Mouse (Mus musculus) stomach, postnatal 0 days (tissue): Measurements from ENCODE around the gene Atp7a. TPM values are rescaled to one million over a fixed set of nuclear protein-coding genes. Genes with fewer than 3 reads are reported as not detected.

Source experiments
- ATAC-seq: fragments of 200-750 bp; cut with Nextera tagmentation; 2 replicates; pipeline ENCODE4 v1.8.0; 2017; ENCODE audit not compliant: low FRiP score, low TSS enrichment
- DNase-seq: peaks from one replicate; pipeline ENCODE4 v3.0.0-alpha.2; 2016; ENCODE audit warnings: low spot score
- H3K27ac ChIP-seq: fragments of 300-500 bp; sonication (generic); replicated peaks from 2 replicates; pipeline ENCODE4 v1.5.1; 2014; ENCODE audit warnings: mild to moderate bottlenecking, control low read depth
- H3K27me3 ChIP-seq: fragments of 300-500 bp; sonication (generic); 2 replicates; pipeline ENCODE4 v1.6.1; 2014; ENCODE audit warnings: low read length; ENCODE audit not compliant: control insufficient read depth, insufficient read depth
- H3K36me3 ChIP-seq: fragments of 300-500 bp; sonication (generic); 2 replicates; pipeline ENCODE4 v1.6.1; 2014; ENCODE audit warnings: low read length, mixed read lengths; ENCODE audit not compliant: control insufficient read depth, insufficient read depth
- H3K4me1 ChIP-seq: fragments of 300-500 bp; sonication (generic); replicated peaks from 2 replicates; pipeline ENCODE4 v1.6.1; 2014; ENCODE audit warnings: antibody characterized with exemption; ENCODE audit not compliant: control insufficient read depth, insufficient read depth
- H3K4me2 ChIP-seq: fragments of 300-500 bp; sonication (generic); replicated peaks from 2 replicates; pipeline ENCODE4 v1.6.1; 2014; ENCODE audit warnings: low read depth, mild to moderate bottlenecking, control low read depth, moderate library complexity
- H3K4me3 ChIP-seq: fragments of 300-500 bp; sonication (generic); 2 replicates; pipeline ENCODE4 v1.5.1; 2014; ENCODE audit warnings: low read depth, low read length, control low read depth
- H3K9ac ChIP-seq: fragments of 300-500 bp; sonication (generic); 2 replicates; pipeline ENCODE4 v1.6.1; 2014; ENCODE audit warnings: mild to moderate bottlenecking, low read length, control low read depth, mixed read lengths
- H3K9me3 ChIP-seq: fragments of 300-500 bp; sonication (generic); 2 replicates; pipeline ENCODE4 v1.6.1; 2016; ENCODE audit warnings: low read length; ENCODE audit not compliant: control insufficient read depth
- CTCF ChIP-seq: IDR thresholded peaks from 2 replicates; pipeline ENCODE4 v1.5.1; 2016; ENCODE audit warnings: antibody characterized with exemption, low read depth, mild to moderate bottlenecking, moderate library complexity
- EP300 ChIP-seq: optimal IDR thresholded peaks from 2 replicates; pipeline ENCODE3; 2016; ENCODE audit warnings: antibody characterized with exemption
- WGBS: fragments of 180-500 bp; shearing (Covaris S2); extraction: QIAGEN DNeasy Blood & Tissue Kit; methylation state at CpG from one replicate; pipeline ENCODE4 v1.1.7; 2014; 5-methylcytosine and 5-hydroxymethylcytosine counted together
- polyA plus RNA-seq: library from polyadenylated mRNA; unstranded; fragments of >200 nt; fragmentation: Nextera tagmentation; extraction: Ambion mirVana; gene quantifications from 2 replicates; pipeline ENCODE4 v1.2.1, GENCODE M21; 2015

Gene Atp7a
- polyA plus RNA-seq, 1 experiment from 2014 or later = 11.4 TPM

DNA sequence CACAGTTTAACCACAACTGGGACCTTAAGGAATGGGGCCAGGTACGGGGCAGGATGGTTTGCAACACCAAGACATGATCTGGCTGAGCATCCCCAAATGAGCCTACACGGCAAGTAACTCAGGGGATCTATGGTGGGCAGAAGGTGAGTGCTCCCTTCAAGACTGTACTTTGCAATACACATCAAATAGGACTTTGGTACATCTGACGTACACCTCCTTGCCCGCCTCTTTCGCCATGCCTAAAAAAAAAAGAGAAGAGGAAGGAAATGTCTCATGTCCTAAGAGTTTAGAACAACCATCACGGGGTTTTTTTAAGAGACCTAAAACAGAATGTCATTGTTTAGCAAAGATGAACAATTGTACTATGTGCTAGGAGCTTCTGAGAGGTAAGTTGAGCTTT lies 115.9 kb downstream of the Atp7a start, which contains the start of gene Tlr13:
TSS of gene Tlr13 (plus strand) at position 269 of the 400 bp plus-strand sequence.
- Histone ChIP-seq H3K27ac (no peak within 1 kb of the TSS), H3K4me1 (no peaks in the 10 kb centered on the region), H3K27me3 (no peaks in the 10 kb centered on the region), H3K9ac (no peak within 1 kb of the TSS), H3K4me3 (no peak within 1 kb of the TSS), H3K36me3 (no peaks in the 10 kb centered on the region), H3K9me3 (no peaks in the 10 kb centered on the region), H3K4me2 (no peak within 1 kb of the TSS)
- ATAC-seq (no peak), DNase-seq (no peak)
- TF ChIP-seq CTCF = no peak
- TF ChIP-seq EP300 = no peak
- 92% methylated on average over 6 of the region's 6 CpGs for WGBS

DNA sequence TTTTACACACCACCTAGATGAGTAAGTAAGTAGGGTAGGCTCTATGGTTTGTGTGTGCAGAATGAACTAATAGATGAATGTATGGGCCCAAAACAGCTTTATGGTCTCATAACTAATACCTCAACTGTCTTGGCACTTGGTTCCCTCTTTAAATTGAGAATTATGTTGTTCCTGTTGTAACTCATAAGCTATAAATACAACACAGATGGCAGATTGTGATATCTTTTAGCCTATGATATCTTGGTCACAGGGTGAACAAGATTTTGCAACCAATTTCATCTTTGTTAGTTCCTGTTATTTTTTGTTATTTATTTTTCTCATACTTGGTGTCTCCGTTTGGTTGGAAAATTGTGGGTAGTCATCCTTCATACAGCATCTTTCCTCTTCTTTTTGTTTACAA lies 121.1 kb downstream of the Atp7a start:
- no peaks in the 10 kb centered on the region for H3K9me3 ChIP-seq
- H3K27me3 ChIP-seq = no peaks in the 10 kb centered on the region
- no peaks in the 10 kb centered on the region for H3K4me1 ChIP-seq
- H3K27ac ChIP-seq = no peak overlapping the region
- DNase-seq (no peak), ATAC-seq (no peak)
- no peak for TF ChIP-seq CTCF
- TF ChIP-seq EP300 = no peak
- no peak overlapping the region for H3K9ac ChIP-seq
- H3K36me3 ChIP-seq = no peaks in the 10 kb centered on the region
- H3K4me2 ChIP-seq = no peak overlapping the region
- WGBS = 78% methylated on average over 1 of the region's 1 CpGs
- no peak overlapping the region for H3K4me3 ChIP-seq

DNA sequence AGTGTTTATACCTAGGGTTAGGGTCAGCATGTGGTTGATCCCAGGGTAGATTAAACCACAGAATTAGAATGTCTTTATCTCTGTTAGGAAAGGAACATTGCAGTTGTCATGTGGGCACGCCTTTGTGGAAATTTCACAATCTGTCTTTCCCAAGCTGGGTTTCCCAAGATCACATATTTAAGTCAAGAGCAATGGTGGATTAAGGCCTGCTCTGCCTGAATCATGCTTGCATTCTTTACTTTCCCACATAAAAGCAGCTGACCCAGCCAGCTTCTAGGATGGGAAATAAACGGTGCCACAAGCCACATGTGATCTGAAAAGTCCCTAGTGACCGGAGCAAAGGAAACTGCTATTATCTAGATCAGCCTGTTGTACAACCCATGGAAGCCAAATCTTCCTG lies 122.4 kb downstream of the Atp7a start:
- Histone ChIP-seq H3K9me3 (no peaks in the 10 kb centered on the region), H3K4me2 (no peak overlapping the region), H3K4me1 (no peaks in the 10 kb centered on the region), H3K27me3 (no peaks in the 10 kb centered on the region), H3K36me3 (no peaks in the 10 kb centered on the region), H3K4me3 (no peak overlapping the region), H3K9ac (no peak overlapping the region), H3K27ac (no peak overlapping the region)
- whole genome bisulfite sequencing = 64% methylated on average over 3 of the region's 3 CpGs
- ATAC-seq = no peak
- TF ChIP-seq CTCF (no peak), EP300 (no peak)
- DNase-seq = no peak

DNA sequence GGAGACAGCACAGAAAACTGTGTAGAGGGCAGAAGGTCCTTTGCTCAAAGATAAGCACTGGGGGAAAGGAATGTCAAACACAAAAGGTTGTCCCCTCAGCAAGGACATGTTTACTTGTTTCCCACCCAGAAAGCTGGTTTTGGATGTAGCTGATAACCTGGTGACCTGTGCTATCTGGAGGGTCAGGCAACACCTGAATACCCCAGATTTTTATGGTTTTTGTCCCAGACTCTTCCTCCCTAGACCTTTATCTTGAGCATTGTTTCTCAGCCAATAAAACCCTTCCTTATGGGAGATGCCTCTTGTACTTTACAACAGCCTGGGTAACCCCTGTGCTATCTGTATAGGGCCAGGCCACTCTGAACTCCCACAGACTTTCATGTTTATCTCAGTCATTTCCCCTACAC lies 127.1 kb downstream of the Atp7a start:
- DNase-seq (no peak), ATAC-seq (no peak)
- no peaks in the 10 kb centered on the region for H3K36me3 ChIP-seq
- no peaks in the 10 kb centered on the region for H3K9me3 ChIP-seq
- no peaks in the 10 kb centered on the region for H3K27me3 ChIP-seq
- no peak for TF ChIP-seq CTCF
- TF ChIP-seq EP300 = no peak
- H3K4me2 ChIP-seq = no peak overlapping the region
- no peak overlapping the region for H3K4me3 ChIP-seq
- no peak overlapping the region for H3K9ac ChIP-seq
- H3K4me1 ChIP-seq = no peaks in the 10 kb centered on the region
- H3K27ac ChIP-seq = no peak overlapping the region

DNA sequence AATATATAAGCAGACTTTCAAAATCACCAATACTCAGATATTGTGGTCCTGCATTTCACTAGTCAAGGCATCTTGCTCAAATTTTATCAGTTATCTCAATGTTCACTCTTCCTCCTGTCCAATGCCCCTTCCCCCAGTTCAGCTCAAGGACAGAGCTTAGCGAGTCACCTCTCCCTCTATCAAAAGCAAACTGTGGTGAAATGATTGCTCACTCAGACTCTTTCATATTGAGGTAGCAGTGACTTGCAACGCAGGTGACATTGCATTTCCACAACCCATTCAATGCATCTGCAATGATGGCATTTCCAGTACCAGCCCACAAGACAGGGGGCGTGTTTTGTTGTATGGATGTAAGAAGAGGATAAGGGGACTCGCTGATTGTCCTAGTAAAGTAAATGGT lies 128.8 kb downstream of the Atp7a start:
- no peaks in the 10 kb centered on the region for H3K36me3 ChIP-seq
- TF ChIP-seq EP300 = no peak
- no peak for TF ChIP-seq CTCF
- H3K27ac ChIP-seq = no peak overlapping the region
- ATAC-seq (no peak), DNase-seq (no peak)
- H3K4me1 ChIP-seq = no peaks in the 10 kb centered on the region
- no peak overlapping the region for H3K4me2 ChIP-seq
- no peaks in the 10 kb centered on the region for H3K27me3 ChIP-seq
- no peaks in the 10 kb centered on the region for H3K9me3 ChIP-seq
- 60% methylated on average over 4 of the region's 4 CpGs for WGBS
- no peak overlapping the region for H3K9ac ChIP-seq
- H3K4me3 ChIP-seq = no peak overlapping the region

DNA sequence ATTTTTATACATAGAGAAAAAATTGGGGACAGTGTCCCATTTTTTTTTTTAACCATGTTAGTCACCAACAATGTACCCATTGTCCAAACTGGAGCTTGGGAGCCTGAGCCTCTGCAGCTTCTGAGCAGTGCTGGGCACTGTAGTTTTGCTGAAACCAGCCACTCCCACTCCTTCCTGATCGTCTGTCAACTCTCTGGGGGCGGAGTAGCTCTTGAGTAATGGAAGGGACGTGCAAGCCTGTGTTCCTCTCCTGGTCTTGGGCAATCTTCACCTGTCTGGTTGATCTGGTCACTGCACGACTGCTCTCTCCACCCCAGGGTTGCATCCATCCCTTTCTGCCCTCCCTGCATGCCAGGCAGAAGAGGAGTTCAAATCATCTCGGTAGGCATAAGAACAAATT lies 136.9 kb downstream of the Atp7a start:
- no peak overlapping the region for H3K4me3 ChIP-seq
- WGBS = 44% methylated on average over 5 of the region's 5 CpGs
- TF ChIP-seq EP300 = no peak
- TF ChIP-seq CTCF = no peak
- H3K4me1 ChIP-seq = no peaks in the 10 kb centered on the region
- DNase-seq = no peak
- no peak overlapping the region for H3K27ac ChIP-seq
- H3K4me2 ChIP-seq = no peak overlapping the region
- H3K36me3 ChIP-seq = no peaks in the 10 kb centered on the region
- no peaks in the 10 kb centered on the region for H3K9me3 ChIP-seq
- no peak for ATAC-seq
- no peak overlapping the region for H3K9ac ChIP-seq
- H3K27me3 ChIP-seq = no peaks in the 10 kb centered on the region
